Mouse (Mus musculus) gastrocnemius, postnatal 36 days (tissue): ENCODE results near the gene Furin. TPM values are rescaled to one million over a fixed set of nuclear protein-coding genes. Genes with fewer than 3 reads are reported as not detected.

Source experiments
- DNase-seq, 2 experiments: peaks; one replicate each; pipeline ENCODE4 v3.0.0; 2022
- intact Hi-C: fragments of 180-260 bp; cut with DNase I; formaldehyde crosslinking; loops from one replicate; pipeline ENCODE4 v1.15.1; 2025
- long read RNA-seq, 2 experiments: library from polyadenylated mRNA; stranded (forward); transcript quantifications; one replicate each; pipeline ENCODE4 v2.0.0; 2021
- total RNA-seq, 2 experiments: library from RNA; stranded (reverse); gene quantifications; 2 replicates each; pipeline ENCODE4 v1.2.3; 2021

Gene Furin
- 10 to 100 TPM; 40.7 to 48.6 TPM for total RNA-seq
- long read RNA-seq, experiment 1, full-length matches to known transcripts: 1 of 14 reads
- long read RNA-seq, experiment 1, partial matches to known transcripts: 1 of 14 reads
- long read RNA-seq, experiment 1, other reads (novel, unspliced or antisense): 12 of 14 reads
- long read RNA-seq, experiment 2, full-length matches to known transcripts: 2 of 15 reads
- long read RNA-seq, experiment 2, partial matches to known transcripts: 4 of 15 reads
- long read RNA-seq, experiment 2, other reads (novel, unspliced or antisense): 9 of 15 reads

DNA sequence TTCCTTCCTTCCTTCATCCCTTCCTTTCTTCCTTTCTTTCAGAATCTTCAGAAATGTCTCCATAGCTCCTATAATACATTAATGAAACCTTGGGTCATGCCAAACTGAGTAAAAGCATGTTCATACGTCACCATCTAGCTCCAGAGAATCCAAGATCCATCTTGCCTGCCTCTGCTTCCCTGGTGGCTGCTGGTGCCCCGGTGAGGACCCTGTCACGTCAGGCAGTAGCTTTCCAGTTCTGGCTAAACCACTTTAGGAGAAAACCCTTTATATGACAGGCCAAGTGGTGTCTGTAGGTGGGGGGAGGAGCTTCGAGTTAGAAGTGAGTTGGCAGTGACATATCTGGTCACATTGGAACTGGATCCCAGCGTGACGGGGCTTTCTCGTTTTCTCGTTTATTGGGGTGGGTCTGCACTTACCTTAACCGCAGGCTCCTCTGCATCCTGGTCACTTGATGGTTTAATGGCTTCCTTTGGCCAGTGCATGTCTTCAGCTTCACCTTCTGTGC, at the start of gene Furin:
TSS of gene Furin (minus strand) at position 249 of the 508 bp plus-strand sequence.
- no peak for DNase-seq
- intact Hi-C loops: no loop called here

DNA sequence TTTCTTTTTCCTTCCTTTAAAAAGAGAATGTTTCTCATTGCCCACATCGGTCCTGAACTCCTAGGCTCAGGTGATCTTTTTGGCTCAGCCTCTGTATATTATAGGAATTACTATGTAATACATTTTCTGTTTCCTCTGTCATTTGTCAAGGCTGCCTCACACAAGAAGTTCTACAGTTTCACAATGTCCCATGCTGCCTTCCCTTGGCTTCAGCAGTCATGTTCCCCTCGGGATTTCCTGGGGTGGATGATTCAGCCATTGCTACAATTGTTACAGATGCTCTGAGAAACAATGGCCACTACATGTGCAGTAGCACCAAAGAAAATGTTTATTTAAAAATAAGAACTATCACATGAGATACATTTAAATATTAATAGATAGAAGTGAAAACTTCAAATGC, 49.5 kb upstream of the Furin start:
- intact Hi-C loops: no loop called here
- DNase-seq: no peak

DNA sequence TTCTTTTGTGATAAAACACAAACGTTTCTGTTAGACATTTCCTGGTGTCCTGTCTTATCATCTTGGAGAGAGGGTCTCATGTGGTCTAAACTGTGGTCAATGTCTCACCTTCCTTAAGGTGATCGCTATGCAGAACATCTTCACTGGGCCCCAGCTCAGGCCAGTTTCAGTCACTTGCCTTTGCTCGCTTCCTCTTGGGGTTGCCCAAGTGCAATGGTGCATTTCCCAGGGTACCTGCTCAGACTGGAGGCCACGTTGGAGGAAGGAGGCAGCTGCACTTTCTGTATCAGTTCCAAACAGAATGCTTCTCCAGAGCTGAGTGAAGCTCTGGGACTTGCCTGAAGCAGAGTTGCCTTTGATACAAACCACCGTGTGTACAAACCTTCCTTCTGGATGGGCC, 48.8 kb upstream of the Furin start:
- no peak for DNase-seq
- intact Hi-C loops: no loop called here

DNA sequence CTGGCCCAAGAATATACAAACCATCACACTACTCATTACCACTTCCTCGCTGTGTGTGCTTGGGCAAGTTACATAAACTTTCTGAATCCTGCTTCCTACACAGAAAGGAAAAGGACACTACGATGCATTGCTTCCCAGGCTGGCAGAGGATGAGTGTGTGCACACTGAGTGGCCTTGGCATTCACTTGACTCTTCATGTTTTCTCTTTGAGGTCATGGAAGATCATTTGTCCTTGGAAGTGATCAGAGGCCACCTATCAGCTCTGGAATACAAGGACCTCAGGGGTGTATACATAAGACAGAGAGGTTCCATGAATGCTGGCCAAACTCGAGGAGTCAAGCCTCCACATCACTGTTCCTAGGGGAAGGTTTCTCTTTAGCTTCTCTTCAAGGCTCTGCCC, 47.9 kb upstream of the Furin start:
- intact Hi-C loops: no loop called here

DNA sequence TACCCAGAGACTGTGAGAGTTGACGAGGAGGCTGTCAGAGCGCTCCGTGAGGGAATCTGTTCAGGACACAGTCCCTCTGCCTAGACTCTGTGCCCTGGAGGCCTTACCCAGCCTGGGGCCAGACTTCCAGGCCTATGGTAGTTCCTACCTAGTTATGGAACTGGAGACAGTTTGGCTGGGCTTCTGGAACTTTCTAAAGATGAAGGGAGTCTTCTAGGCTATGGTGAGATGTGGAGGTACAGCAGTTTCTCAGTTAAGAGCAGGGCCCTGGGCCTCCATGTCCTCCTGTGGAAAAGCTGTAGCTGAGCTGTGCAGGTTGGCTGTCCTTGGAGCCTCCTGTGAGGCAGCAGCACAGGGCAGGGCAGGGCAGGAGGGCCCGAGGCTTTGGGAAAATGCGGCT, 47.0 kb upstream of the Furin start:
- no peak for DNase-seq
- intact Hi-C loops: no loop called here

More for the DNA sequence above, 47.9 kb upstream of the Furin start:
- no peak for DNase-seq

DNA sequence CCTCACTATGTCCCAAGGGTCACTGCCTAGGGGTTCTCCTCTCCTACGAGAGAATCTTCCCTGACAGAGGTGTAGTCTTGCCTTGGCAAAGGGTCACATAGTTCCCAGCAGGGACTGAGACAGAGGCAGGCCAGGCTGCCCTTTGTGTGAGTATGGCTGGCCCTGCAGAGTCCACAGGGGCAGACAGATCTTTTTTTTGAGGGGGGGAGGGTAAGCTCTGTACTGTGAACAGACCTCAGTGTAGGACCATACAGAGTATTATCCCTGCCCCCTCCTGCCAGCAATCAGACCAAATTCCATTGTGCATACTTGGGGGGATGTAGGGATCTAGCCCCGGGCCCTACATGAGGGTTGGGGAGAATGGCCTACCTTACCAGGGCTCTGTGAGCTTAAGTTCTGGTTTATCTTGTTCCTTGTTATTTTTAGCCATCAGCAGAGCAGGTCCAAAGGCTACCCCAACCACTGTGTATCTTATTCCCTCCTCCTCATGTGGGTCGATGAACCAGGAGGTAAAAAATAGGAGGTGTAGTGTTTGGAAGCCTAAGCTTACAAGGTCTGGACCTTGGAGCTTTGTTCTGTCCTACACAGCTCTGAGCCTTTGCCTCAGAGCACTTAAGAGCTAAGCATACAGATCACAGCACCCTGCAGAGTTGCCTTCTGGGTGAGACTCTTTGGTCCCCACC, 46.5 kb upstream of the Furin start:
- intact Hi-C loops: no loop called here

DNA sequence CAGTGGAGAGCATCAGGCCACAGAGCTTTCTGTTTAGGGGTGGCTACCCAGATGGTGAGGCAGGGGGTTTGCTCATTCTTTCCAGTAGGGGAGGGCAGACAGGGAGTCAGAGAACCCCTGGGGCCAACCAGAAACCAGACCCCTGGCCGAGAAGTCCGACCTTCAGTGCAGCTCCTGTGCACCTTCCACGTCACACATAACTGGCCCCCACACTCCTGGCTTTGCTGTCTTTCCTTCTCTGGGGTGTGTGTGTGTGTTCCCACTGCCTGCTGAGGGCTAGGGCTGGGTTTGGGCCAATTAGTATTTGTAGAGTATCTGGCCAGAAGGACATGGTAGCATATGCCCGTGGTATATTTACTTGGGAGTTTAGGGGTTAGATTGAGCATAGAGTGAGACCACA, 45.1 kb upstream of the Furin start:
- intact Hi-C loops: no loop called here
- no peak for DNase-seq

More for the DNA sequence above, 46.5 kb upstream of the Furin start:
- no peak for DNase-seq

DNA sequence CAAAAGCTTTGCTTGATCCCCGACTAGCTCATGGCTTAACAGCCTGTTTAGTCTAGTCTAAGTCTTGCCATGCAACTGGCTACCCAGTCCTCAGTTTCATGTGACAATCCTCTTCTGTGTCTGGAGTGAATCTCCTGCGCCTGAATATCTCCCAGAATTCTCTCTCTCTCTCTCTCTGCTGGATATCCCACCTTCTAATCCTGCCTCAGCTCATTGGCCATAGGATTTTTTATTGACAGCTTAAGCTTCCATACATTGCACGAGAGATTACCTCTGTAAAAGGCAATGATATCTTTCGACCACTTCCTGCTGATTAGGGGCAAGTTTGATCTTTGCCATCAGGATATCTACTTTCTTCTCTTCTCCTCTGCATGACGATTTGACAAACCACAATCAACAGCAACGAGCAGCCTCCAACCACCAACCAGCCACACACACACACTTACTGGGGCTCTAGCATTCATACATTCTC, 44.4 kb upstream of the Furin start:
- no peak for DNase-seq
- intact Hi-C loops: loop anchor here (5.0 kb wide), 1 partner anchor 47 kb away; no protein-coding TSS in a partner anchor

DNA sequence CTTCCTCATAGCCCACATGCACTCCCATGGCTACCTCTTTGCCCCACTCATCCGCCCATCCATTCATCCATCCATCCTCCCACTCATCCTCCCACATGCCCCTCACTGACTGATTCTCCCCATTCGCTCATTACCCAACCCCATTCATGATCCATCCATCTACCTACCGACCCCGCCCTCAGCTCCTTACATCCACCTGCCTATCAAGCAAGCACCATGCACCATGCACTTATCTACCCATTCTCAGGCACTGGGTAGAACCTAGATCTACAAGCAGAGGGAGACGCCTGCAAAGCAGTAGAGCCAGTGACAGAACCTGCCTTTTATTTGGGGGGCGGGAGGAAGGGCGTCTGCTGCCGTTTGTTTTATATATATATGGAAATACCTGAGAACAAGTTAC, 42.1 kb upstream of the Furin start:
- DNase-seq: no peak
- intact Hi-C loops: loop anchor here (5.0 kb wide), 1 partner anchor 45 kb away; no protein-coding TSS in a partner anchor

DNA sequence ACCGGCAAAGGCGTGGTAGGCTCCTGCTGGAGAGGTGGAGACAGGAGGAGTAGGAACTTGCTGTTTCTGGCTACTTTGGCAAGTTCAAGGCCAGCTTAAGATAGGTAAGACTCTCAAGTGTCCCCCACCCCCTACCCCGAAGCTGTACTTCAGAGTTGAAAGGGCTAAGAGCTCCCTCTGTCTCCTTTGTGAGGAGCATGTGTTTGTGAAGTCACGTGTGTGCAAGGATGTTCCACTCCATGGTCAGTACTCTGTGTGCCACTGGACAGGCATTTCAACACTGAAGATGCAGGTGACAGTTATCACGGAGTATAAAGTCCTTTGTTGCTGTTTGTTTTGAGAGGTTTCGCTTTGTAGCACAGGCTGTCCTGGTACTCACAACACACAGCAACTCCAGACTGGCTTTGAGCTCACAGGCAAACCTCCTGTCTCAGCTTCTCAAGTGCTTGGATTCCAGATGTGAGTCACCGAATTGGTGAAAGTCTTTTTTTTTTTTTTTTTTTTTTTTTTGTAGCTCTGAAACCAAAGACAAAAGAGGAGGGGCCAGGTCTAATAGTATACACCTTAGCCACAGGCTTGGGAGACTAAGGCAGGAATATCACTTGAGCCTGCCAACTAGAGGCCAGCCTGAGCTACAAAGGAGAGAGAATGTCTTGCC, 41.1 kb upstream of the Furin start:
- intact Hi-C loops: loop anchor here (5.0 kb wide), 1 partner anchor 44 kb away; no protein-coding TSS in a partner anchor
- no peak for DNase-seq

DNA sequence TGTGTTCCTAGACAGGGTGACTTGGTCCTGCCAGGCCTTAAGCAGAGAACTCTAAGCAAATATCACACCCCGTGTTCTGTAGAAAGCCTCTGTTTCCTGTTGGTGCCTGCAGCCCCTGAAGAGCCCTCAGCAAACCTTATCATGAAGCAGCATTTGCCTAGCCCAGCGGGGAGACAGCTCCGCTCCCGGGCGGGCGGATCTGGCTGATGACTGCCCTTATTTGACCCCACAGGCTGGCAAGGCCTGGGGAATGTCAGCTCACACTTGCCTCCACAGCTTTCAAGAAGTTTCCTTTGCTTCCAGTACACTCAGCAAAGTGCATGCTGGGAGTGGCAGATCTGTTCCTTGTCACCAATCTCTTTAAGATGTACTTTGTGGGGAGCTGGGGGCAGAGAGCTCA, 40.3 kb upstream of the Furin start:
- intact Hi-C loops: loop anchor here (5.0 kb wide), 1 partner anchor 43 kb away; no protein-coding TSS in a partner anchor
- DNase-seq: no peak

DNA sequence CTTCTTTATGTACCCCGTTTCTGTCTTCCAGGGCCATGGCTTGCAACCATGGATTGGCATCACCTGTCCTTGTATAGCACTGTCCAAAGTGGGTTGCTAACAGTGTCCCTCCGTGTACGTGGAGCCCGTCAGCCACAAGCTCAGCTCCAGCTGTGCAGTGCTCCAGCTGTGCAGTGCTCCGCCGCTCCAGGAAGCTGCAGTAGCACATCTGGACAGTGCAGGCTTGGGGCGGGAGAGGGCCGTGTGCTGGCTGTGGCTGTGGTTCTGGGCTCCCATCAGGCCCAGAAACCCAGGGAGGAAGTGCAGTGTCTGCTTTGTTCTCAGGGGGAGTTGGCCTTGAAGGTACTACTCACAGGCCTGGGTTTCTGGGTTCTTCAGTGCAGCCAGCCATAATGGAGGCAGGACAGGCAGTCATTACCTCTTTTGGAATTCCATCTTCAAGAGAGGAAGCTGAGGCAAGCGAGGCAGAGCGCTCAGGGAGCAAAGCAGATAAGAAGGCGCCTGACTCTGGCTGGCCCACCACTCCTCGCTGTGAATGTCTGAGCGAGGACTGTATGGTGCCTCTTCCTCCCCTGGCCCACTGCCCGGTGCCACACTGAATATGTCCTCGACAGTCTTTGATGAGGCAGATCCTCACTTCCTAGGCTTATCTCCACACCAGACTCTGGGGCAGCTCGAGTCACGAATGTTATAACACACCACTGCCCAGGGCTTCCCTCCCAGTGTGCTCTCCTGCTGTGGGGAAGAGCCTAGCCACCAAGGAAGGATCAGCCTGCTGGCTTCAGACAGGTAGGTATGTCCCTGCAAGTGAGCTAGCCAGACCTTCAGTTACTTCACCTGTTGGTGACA, 39.4 kb upstream of the Furin start:
- intact Hi-C loops: loop anchor here (5.0 kb wide), 1 partner anchor 42 kb away; no protein-coding TSS in a partner anchor
- no peak for DNase-seq

DNA sequence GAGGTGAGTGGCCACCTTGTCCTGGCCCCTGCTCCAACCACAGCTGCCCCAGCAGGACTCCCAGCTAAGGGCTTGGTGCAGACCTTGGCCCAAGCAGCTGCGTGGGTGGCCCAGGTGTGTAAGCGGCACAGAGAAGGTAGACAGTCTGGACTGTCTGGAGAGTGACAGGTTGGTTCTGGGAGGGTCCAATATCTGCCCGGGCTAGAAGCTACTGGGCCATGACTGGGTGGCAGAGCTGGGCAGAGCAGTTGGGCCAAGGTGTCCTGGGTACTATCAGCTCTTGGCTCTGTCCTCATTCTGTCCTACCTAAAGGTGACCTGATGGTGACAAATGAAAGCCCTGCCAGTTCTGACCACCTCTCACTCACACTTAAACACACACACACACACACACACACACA, 37.9 kb upstream of the Furin start:
- DNase-seq: no peak
- intact Hi-C loops: no loop called here

DNA sequence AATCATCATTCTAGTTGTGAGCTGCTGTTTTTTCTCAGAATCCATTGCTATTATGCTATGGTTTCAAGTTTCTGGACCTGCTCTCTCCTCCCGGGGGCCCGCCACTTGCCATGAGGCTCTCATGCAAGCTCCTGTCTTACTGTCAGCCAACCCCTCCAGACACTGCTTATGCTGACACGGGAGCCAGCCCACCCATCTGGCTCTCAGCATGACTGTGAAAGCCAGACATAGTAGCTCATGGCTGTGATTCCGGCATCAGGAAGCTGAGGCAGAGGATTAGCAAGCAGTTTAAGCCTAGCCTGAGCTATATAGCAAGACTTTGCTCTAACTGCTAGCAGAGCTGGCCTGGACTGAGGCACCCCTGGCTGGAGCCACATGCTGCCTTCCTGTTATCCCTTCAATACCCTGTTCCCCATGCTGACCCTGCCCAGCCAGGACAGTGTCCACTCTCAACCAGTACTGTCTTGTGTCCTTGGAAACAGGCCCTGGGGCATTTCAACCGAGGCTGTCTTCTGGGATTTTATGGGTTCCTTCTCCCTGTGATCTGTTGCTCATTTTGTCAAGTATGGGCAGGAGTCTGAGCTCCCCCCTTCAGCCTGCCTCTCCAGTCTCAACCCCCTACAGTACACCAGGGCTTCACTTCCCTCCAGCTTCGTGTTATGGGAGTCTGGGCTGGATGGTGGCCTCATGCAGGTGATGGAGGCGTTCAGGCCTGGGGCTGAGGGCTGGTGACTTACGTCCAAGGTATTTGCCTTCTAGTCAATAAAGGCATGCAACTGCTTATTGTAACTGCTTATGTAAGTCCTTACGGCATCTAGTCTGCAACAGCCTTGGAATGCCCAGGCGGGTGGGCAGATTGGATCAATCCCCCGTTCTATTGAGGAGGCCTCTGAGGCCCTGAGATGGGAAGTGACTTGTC, 37.0 kb upstream of the Furin start:
- intact Hi-C loops: no loop called here

DNA sequence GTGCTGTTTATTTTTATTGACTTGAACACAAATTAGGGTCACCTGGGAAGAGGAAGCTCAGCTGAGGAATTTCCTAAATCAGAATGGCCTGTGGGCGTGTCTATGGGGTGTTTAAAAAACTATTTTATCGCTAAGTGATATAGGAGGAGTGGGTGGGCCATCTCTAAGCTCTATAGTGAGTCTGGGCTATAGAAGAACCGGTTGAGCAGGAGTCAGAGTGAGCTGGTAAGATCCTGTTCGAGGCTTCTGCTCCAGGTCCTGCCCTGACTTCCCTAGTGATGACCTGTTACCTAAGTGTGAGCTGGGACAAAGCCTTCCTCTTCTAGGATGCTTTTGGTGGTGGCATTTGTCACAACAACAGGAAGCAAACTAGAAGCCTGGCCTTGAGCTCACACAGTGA, 35.4 kb upstream of the Furin start:
- intact Hi-C loops: no loop called here
- no peak for DNase-seq

More for the DNA sequence above, 37.0 kb upstream of the Furin start:
- no peak for DNase-seq

DNA sequence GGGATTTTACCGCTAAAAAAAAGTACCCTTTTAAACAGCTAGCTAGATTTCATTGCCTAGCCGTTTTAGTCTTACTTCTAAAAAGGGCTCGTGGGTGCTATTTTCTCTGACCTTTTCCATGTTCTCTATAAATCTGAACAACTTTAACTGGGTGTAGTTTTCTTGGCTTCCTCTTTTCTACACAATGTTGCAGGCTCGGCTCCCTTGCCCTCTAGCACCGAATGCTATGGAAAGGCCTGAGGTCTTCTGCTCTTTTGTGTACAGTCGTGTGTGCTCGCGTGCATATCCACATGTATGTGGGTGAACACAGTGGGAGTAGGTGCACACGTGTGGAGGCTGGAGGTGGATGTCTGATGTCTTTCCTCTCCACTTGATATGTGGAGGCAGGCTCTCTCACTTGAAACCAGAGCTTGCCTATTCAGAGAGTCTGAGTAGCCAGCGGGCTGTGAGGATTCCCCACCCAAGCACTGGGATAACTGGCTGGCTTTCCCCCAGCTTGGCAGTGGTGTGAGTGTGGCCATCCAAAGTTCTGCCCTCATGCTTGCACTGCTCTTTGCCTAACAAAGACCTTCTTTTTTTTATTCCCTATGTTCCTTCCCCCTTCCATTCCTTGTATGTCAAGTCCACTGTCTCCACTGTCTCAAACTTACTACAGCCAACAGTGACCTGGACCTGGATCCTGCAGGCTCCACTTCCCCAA, 34.7 kb upstream of the Furin start:
- peak in 1 of 2 experiments; percentile 55 for DNase-seq

DNA sequence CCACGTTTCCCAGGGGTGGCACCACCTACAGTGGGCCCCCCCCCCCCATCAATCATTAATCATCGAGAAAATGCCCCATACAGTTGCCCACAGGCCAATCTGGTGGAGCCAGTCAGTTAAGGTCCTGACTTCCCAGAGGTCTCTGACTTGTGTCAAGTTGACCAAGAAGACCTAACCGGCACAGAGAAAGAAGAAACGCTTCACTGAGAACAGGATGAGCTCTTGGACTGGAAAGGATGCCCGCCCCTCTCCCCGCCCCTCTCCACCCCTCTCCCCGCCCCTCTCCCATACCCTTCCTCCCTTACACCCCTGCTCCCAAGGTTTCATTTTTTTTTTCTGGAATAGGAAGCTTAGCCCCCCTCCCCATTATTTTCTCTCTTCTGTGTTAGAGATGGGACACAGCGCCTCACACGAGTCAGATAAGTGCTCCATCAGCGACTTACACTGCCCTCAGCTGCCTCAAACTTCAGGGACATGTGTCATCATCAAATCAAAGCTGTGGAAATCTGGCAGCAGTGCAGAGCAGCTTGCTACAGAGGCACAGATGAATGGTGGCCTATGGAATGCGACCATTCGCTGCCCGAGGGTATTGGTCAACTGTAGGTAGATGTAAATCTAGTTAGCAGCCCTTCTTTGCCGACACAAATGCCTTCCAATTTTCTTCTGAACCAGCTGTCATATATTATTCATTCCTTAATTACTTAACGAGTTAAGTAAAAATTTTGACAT, 34.0 kb upstream of the Furin start:
- intact Hi-C loops: no loop called here
- DNase-seq: no peak

More for the DNA sequence above, 34.7 kb upstream of the Furin start:
- intact Hi-C loops: no loop called here

DNA sequence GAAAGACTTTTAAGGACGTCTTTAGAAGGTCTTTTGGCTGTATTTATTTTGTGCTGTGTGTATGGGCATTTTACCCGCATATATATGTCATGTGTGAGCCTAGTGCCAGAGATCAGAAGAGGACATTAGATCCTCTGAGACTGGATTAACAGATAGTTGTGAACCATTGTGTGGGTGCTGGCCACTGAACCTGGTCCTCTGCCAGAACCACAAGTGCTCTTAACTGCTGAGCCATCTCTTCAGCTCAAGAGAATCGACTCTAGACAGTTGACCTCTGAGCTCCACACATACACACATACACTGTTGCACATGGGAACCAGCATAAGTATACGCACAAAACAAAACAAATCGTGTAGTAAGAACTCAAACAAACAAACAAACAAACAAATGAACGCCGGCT, 31.3 kb upstream of the Furin start:
- intact Hi-C loops: no loop called here
- no peak for DNase-seq
